Mouse (Mus musculus) megakaryocyte, embryonic 14.5 days (primary cell): Measurements from ENCODE around the gene Chmp6.

ENCODE experiments used
- FLI1 ChIP-seq: IDR thresholded peaks from 2 replicates; pipeline ENCODE4 v1.6.1; 2012; ENCODE audit warnings: low read length, inconsistent platforms, mixed read lengths
- GATA1 ChIP-seq: IDR thresholded peaks from 3 replicates; pipeline ENCODE4 v1.6.1; 2012; ENCODE audit warnings: mixed read lengths, low read length, inconsistent platforms, borderline replicate concordance

GRCm38 (mm10) chr11:119889966-119890365 lies 23.3 kb upstream of the Chmp6 start:
- no peak for TF ChIP-seq FLI1
- no peak for TF ChIP-seq GATA1
